Mouse (Mus musculus) frontal cortex, postnatal 10 days (tissue): ENCODE data around the gene Cant1.

Experiments
- DNase-seq, 2 experiments: peaks; one replicate each; pipeline ENCODE4 v3.0.0; 2022; ENCODE audit warnings: low spot score in 2 of 2, mixed read lengths in 1 of 2

The Cant1 gene

GRCm38 (mm10) chr11:118374506-118374905 lies 44.4 kb downstream of the Cant1 start:
- DNase-seq = no peak

GRCm38 (mm10) chr11:118372641-118373040 lies 46.2 kb downstream of the Cant1 start:
- no peak for DNase-seq

- DNase-seq = no peak
These were observed 47.0 kb downstream of the Cant1 start for GRCm38 (mm10) chr11:118371876-118372275.

GRCm38 (mm10) chr11:118369657-118370056 lies 49.2 kb downstream of the Cant1 start:
- no peak for DNase-seq

GRCm38 (mm10) chr11:118369251-118369650 lies 49.6 kb downstream of the Cant1 start:
- DNase-seq = no peak

- DNase-seq = no peak
These were observed 50.6 kb downstream of the Cant1 start for GRCm38 (mm10) chr11:118368330-118368729.

GRCm38 (mm10) chr11:118366559-118366958 lies 52.3 kb downstream of the Cant1 start:
- no peak for DNase-seq

GRCm38 (mm10) chr11:118366108-118366507 lies 52.8 kb downstream of the Cant1 start:
- no peak for DNase-seq

- no peak for DNase-seq
These were observed 53.7 kb downstream of the Cant1 start for GRCm38 (mm10) chr11:118365171-118365570.

- no peak for DNase-seq
These were observed 54.9 kb downstream of the Cant1 start for GRCm38 (mm10) chr11:118364021-118364420.

- no peak for DNase-seq
These were observed 55.8 kb downstream of the Cant1 start for GRCm38 (mm10) chr11:118362971-118363518.

GRCm38 (mm10) chr11:118362501-118362900 lies 56.4 kb downstream of the Cant1 start:
- no peak for DNase-seq

GRCm38 (mm10) chr11:118360907-118361341 lies 58.0 kb downstream of the Cant1 start:
- DNase-seq = no peak

- no peak for DNase-seq
These were observed 58.4 kb downstream of the Cant1 start for GRCm38 (mm10) chr11:118360491-118360890.
